Mouse (Mus musculus) heart, embryonic 15.5 days (tissue): Measurements from ENCODE around the gene Gm3033. TPM values are rescaled to one million over a fixed set of nuclear protein-coding genes. Genes with fewer than 3 reads are reported as not detected.
"Not testable (repeated sequence)": the region's sequence is repeated elsewhere in the genome, so short reads cannot be mapped to it uniquely, and the experiment has no call there.

ENCODE experiments used
- ATAC-seq: fragments of 200-750 bp; cut with Nextera tagmentation; replicated peaks from 2 replicates; pipeline ENCODE4 v1.8.0; 2017; ENCODE audit warnings: low read depth, moderate TSS enrichment; ENCODE audit not compliant: insufficient number of reproducible peaks, insufficient read depth, low FRiP score
- H3K27ac ChIP-seq: fragments of 300-500 bp; sonication (generic); 2 replicates; pipeline ENCODE4 v1.5.1; 2015; ENCODE audit warnings: mild to moderate bottlenecking, inconsistent platforms
- H3K27me3 ChIP-seq: fragments of 300-500 bp; sonication (generic); 2 replicates; pipeline ENCODE4 v1.6.1; 2015; ENCODE audit warnings: inconsistent platforms
- H3K36me3 ChIP-seq: fragments of 300-500 bp; sonication (generic); 2 replicates; pipeline ENCODE4 v1.6.1; 2015; ENCODE audit warnings: mild to moderate bottlenecking, inconsistent platforms
- H3K4me1 ChIP-seq: fragments of 300-500 bp; sonication (generic); replicated peaks from 2 replicates; pipeline ENCODE4 v1.6.1; 2015; ENCODE audit warnings: inconsistent platforms
- H3K4me2 ChIP-seq: fragments of 300-500 bp; sonication (generic); 2 replicates; pipeline ENCODE4 v1.6.1; 2015; ENCODE audit warnings: inconsistent platforms, mild to moderate bottlenecking, moderate library complexity
- H3K4me3 ChIP-seq: fragments of 300-500 bp; sonication (generic); 2 replicates; pipeline ENCODE4 v1.5.1; 2015; ENCODE audit warnings: mild to moderate bottlenecking, inconsistent platforms
- H3K9ac ChIP-seq: fragments of 300-500 bp; sonication (generic); 2 replicates; pipeline ENCODE4 v1.6.1; 2015; ENCODE audit warnings: mild to moderate bottlenecking, inconsistent platforms
- H3K9me3 ChIP-seq: fragments of 300-500 bp; sonication (generic); replicated peaks from 2 replicates; pipeline ENCODE4 v1.6.1; 2016; ENCODE audit warnings: inconsistent platforms
- WGBS: fragments of 180-500 bp; shearing (Covaris S2); methylation state at CpG from one replicate; pipeline ENCODE4 v1.1.7; 2015; ENCODE audit warnings: mixed read lengths; 5-methylcytosine and 5-hydroxymethylcytosine counted together
- polyA plus RNA-seq: library from polyadenylated mRNA; unstranded; fragments of >200 nt; fragmentation: Nextera tagmentation; extraction: Ambion mirVana; gene quantifications from 2 replicates; pipeline ENCODE4 v1.2.1, GENCODE M21; 2015

The Gm3033 gene
- not detected in 2 replicates for polyA plus RNA-seq

DNA sequence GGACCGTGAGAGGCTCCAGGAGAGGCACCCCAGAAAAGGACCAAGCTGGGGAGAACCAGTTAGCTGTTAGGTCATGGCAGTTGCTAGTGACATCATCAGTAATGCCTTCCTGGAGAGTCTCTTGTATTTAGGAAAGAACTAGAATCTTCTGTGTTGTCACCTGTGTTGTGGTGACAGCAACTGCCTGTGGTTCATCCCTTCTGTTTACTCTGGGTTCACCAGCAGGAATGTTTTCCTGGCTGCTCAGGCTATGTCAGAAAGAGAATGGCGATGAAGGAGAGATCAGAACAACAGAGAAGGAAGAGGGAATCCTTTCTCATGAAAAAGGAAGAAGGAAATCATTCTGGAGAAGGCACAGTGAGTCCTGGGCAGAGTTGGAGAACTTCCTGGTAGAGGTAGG lies at the start of gene Gm3033:
TSS of gene Gm3033 (plus strand) at position 301 of the 400 bp plus-strand sequence.
- not testable (repeated sequence) for H3K9me3 ChIP-seq, H3K36me3 ChIP-seq, H3K4me2 ChIP-seq, H3K9ac ChIP-seq, ATAC-seq, H3K4me3 ChIP-seq, H3K4me1 ChIP-seq, H3K27ac ChIP-seq, H3K27me3 ChIP-seq
- no CpG with 5 or more reads among the region's 2 CpGs for WGBS

DNA sequence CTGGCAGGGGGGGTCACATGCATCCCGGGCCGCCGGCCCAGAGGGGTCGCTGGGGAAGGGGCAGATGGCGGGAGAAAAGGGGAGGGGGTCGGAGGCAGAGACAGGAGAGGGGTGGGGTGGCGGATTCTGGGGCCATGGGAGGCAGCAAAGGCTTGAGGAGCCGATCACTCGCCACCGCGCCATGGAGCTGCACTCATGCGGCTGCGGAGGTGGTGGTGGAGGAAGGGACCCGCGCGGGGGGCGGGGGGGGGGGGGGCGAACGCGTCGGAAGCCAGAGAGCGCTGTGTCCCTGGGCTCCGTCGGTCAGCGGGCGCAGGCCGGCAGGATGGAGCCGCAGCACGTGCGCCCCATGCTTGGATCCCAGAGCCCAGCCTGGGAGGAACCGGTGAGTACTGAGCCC lies 36.3 kb upstream of the Gm3033 start, which contains the start of gene Gm3002:
TSS of gene Gm3002 (plus strand) at position 301 of the 400 bp plus-strand sequence.
- H3K27me3 ChIP-seq, H3K9ac ChIP-seq, H3K4me2 ChIP-seq, H3K4me3 ChIP-seq, ATAC-seq, H3K36me3 ChIP-seq, H3K9me3 ChIP-seq, H3K27ac ChIP-seq, H3K4me1 ChIP-seq: not testable (repeated sequence)
- WGBS: no CpG with 5 or more reads among the region's 31 CpGs

DNA sequence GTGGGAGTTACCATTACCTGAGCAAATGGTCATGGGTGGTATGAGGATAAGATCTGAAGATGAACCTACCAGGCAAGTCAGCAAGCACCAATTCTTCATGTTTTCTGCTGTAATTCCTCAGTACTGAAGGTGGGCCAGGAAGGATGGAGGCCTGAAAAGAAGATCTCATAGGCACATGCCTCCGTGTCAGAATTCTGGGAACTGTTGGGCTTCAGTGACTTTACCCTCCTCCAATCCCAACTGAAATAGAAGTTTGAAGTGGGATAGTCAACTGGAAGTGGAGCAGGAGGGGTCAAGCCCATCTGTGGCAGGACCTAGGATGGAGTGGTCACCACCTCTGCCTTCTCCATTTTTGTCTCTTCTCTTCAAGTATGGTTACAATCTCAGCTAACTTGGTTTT lies 37.8 kb downstream of the Gm3033 start, which contains the start of gene Gm2916:
TSS of gene Gm2916 (plus strand) at position 301 of the 400 bp plus-strand sequence.
- not testable (repeated sequence) for H3K27me3 ChIP-seq, H3K27ac ChIP-seq, ATAC-seq, H3K4me2 ChIP-seq, H3K36me3 ChIP-seq, H3K9me3 ChIP-seq, H3K4me3 ChIP-seq, H3K4me1 ChIP-seq, H3K9ac ChIP-seq
- WGBS: no CpG with 5 or more reads among the region's 1 CpGs

Other genes starting within 250 kb of the Gm3033 start
- gene Gm3012, start 211.7 kb upstream of the Gm3033 start, polyA plus RNA-seq: not detected in 2 replicates
- gene Gm3020, start 194.2 kb upstream of the Gm3033 start, polyA plus RNA-seq: 5.9 and 6.1 TPM in 2 replicates
- gene Gm3043, start 157.5 kb upstream of the Gm3033 start, polyA plus RNA-seq: not detected in 2 replicates
- gene Gm3002, start 36.2 kb upstream of the Gm3033 start, polyA plus RNA-seq: 2.6 and 3.4 TPM in 2 replicates
- not detected in 2 replicates for gene Gm2916, start 37.9 kb downstream of the Gm3033 start, polyA plus RNA-seq
- gene Gm3029, start 85.5 kb downstream of the Gm3033 start, polyA plus RNA-seq: not detected in 2 replicates
- gene Gm3095, start 117.3 kb downstream of the Gm3033 start, polyA plus RNA-seq: 0.18 TPM in 1 of 2 replicates, not detected in the other
- gene Gm3099, start 152.1 kb downstream of the Gm3033 start, polyA plus RNA-seq: not detected in 2 replicates
- gene Gm5796, start 177.7 kb downstream of the Gm3033 start, polyA plus RNA-seq: 0.34 and 0.78 TPM in 2 replicates
- gene Gm3115, start 237.9 kb downstream of the Gm3033 start, polyA plus RNA-seq: not detected in 2 replicates